8 mouse cellular contexts compared by ENCODE assay signal in genomic region chr9:21149654-21150419, GRCm38 (mm10). TPM values are rescaled to one million over a fixed set of nuclear protein-coding genes. Genes with fewer than 3 reads are reported as not detected.
DNase-seq lines count a peak whose midpoint lies in the region; ATAC-seq and TF ChIP-seq lines count a peak whose summit lies in the region.

Gene Cdc37 (minus strand): TSS chr9:21149982.

- 4% methylated on average over 56 of the region's 56 CpGs for WGBS in heart, embryonic 10.5 days
- 3% methylated on average over 56 of the region's 56 CpGs for WGBS in kidney, embryonic 15.5 days

- TF ChIP-seq POLR2A in bone marrow macrophage, adult 2 months (IDR thresholded peaks at IDR 0.05; ENCODE audit: borderline replicate concordance, low read depth, low read length), result no peak
- peak; percentile 82 for TF ChIP-seq POLR2A in embryonic fibroblast, embryonic 13.5 days (IDR thresholded peaks at IDR 0.05; ENCODE audit: low read depth, low read length)

- peak within 1 kb of the TSS; percentile 81 for H3K4me3 ChIP-seq in bone marrow macrophage, adult 2 months (ENCODE audit: insufficient read depth, low read length)
- H3K4me3 ChIP-seq in embryonic fibroblast, embryonic 13.5 days (ENCODE audit: insufficient read depth, low read length), result peak within 1 kb of the TSS; percentile 99
- peak within 1 kb of the TSS; percentile 79 for H3K4me3 ChIP-seq in heart, embryonic 10.5 days
- peak within 1 kb of the TSS; percentile 87 for H3K4me3 ChIP-seq in kidney, embryonic 15.5 days (replicated peaks)

- no peaks in the 10 kb centered on the region for H3K27me3 ChIP-seq in heart, embryonic 10.5 days (ENCODE audit: insufficient read depth, poor library complexity, severe bottlenecking)
- H3K27me3 ChIP-seq in kidney, embryonic 15.5 days, result no peaks in the 10 kb centered on the region

- ATAC-seq in kidney, embryonic 15.5 days (replicated peaks; ENCODE audit: low FRiP score), result peak; percentile 93
- peak; percentile 81 for ATAC-seq in monocyte, adult 5-6 weeks (replicated peaks; ENCODE audit: insufficient number of reproducible peaks, low FRiP score, low TSS enrichment, poor library complexity, severe bottlenecking)

- H3K36me3 ChIP-seq in heart, embryonic 10.5 days, result peaks cover 18% of the 10 kb centered on the region
- H3K36me3 ChIP-seq in kidney, embryonic 15.5 days, result peaks cover 16% of the 10 kb centered on the region

- DNase-seq in A20 (ENCODE audit: low read depth, low spot score), result peak; percentile 90
- DNase-seq in heart, embryonic 10.5 days (ENCODE audit: low spot score), result peak; percentile 97
- DNase-seq in liver, result peak; percentile 92
- DNase-seq in spleen, postnatal 4 days (ENCODE audit: low spot score in 2 of 2), result peak; percentile 90 to 95

- peak within 1 kb of the TSS; percentile 91 for H3K4me2 ChIP-seq in kidney, embryonic 15.5 days

- peak within 1 kb of the TSS; percentile 66 for H3K27ac ChIP-seq in bone marrow macrophage, adult 2 months (ENCODE audit: insufficient read depth, low read depth, low read length)
- H3K27ac ChIP-seq in embryonic fibroblast, embryonic 13.5 days (ENCODE audit: insufficient read depth, low read length), result peak within 1 kb of the TSS; percentile 66
- peak within 1 kb of the TSS; percentile 87 for H3K27ac ChIP-seq in heart, embryonic 10.5 days
- peak within 1 kb of the TSS; percentile 88 for H3K27ac ChIP-seq in kidney, embryonic 15.5 days

- peak within 1 kb of the TSS; percentile 94 for H3K9ac ChIP-seq in kidney, embryonic 15.5 days

- TF ChIP-seq CTCF in bone marrow macrophage, adult 2 months (IDR thresholded peaks at IDR 0.05; ENCODE audit: low read depth, low read length), result no peak
- no peak for TF ChIP-seq CTCF in embryonic fibroblast, embryonic 13.5 days (IDR thresholded peaks at IDR 0.05; ENCODE audit: borderline replicate concordance, insufficient read depth, low read length)

- no peaks in the 10 kb centered on the region for H3K9me3 ChIP-seq in heart, embryonic 10.5 days
- H3K9me3 ChIP-seq in kidney, embryonic 15.5 days (replicated peaks), result no peaks in the 10 kb centered on the region

- H3K4me1 ChIP-seq in bone marrow macrophage, adult 2 months (ENCODE audit: control insufficient read depth, insufficient read depth, low read length), result peaks cover 27% of the 10 kb centered on the region
- peaks cover 11% of the 10 kb centered on the region for H3K4me1 ChIP-seq in embryonic fibroblast, embryonic 13.5 days (ENCODE audit: control insufficient read depth, insufficient read depth, low read length)
- peaks cover 64% of the 10 kb centered on the region for H3K4me1 ChIP-seq in heart, embryonic 10.5 days
- H3K4me1 ChIP-seq in kidney, embryonic 15.5 days, result peaks cover 64% of the 10 kb centered on the region

RNA-seq across cellular contexts. Expression of gene Cdc37, which starts in this region (rescaled TPM):
- 104 and 110 TPM in 2 replicates for polyA plus RNA-seq in bone marrow macrophage, adult 2 months (2012; ENCODE audit: insufficient read depth, insufficient read length, missing spikeins)
- polyA plus RNA-seq in embryonic fibroblast, embryonic 13.5 days (2011; ENCODE audit: insufficient read length, low read depth, missing spikeins), result 142 and 166 TPM in 2 replicates
- polyA plus RNA-seq in heart, embryonic 10.5 days (2016; fragmentation: Nextera tagmentation; extraction: Ambion mirVana), result 286 and 333 TPM in 2 replicates
- 332 and 351 TPM in 2 replicates for polyA plus RNA-seq in kidney, embryonic 15.5 days (2015; fragmentation: Nextera tagmentation; extraction: Ambion mirVana)
- 174 to 287 TPM (median 193 TPM) in 3 replicates for total RNA-seq in monocyte, adult 5-6 weeks (2017)

Comparison
In these comparisons a context has a peak if more than half of its experiments do, and no peak if none do; other contexts are left out.
1. Peak in every context shown above with its lines: DNase-seq, ATAC-seq, H3K4me3 ChIP-seq and H3K27ac ChIP-seq.